Mouse (Mus musculus): ENCODE results near the gene Eda.

DNA sequence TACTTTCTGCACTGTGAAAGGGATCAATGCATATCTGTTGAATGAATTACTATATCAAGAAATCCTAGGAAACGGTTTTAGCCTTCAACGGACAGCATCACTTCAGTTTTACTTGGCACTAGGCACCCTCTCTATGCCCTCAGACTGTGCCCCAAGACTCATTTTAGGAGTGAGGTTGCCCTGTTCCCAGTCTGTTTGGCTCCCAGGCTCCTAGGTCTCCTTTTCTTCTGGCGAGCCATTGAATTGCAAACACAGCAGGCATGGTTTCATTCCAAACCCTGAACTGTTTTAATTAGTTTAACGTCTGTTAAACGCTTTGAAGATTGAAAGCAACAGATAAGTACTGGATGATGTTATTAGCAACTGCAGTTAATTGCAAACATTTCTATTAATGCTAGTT, 603 bp upstream of the Eda start:
- TF ChIP-seq MAFK (IDR thresholded peaks at IDR 0.05; ENCODE audit: insufficient replicate concordance, low read length) (no peak), MEF2A (IDR thresholded peaks at IDR 0.05; ENCODE audit: borderline replicate concordance, low read depth, low read length) (no peak)

Measured in CH12.LX (cell line).